Mouse (Mus musculus): Measurements from ENCODE around the gene Hoxb6.

Gene Hoxb6

DNA sequence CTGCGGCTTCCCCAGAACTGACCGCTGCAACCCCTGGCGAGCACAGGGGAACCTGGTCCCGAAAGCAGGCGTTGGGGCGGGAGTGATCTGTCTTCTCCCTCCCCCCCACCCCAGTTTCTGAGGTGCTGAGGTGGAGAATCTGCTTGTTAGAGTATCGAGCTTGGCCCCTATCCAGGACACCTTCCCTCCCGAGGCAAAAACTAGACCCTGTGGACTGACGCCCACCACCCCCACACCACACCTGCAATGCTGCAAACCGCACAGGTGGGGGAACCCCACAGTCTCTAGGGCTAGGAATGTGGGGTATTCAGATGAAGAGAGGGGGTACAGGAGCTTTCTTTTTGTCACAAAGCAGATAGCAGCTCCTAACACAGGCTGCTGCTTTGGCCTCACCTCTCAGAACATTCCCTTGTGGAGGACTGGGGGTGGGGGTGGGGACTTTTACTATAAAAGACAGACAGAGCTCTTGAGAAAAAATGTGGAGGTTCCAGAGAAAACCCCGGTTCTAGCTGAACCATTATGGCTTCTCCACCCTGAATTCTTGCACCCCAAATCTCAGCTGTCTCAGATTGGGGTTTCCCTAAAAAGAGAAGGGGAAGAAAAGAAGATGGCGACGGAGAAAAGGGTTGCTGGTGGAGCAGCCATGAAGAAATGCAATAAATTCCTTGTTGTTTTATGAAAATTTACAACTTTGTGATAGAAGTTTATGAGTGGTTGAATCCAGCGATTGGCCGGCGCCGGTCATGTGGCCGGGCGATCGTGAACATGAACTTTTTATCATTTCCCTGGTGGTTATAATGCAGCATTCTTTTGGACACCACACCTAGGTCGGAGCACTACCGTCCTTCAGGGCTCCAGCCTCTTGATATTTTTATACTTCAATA, at the start of gene Hoxb6:
Gene Hoxb6, plus strand, starts transcription at position 796 of the 884 bp plus-strand sequence.
- no peak for DNase-seq (ENCODE audit: low spot score in 2 of 2)

DNA sequence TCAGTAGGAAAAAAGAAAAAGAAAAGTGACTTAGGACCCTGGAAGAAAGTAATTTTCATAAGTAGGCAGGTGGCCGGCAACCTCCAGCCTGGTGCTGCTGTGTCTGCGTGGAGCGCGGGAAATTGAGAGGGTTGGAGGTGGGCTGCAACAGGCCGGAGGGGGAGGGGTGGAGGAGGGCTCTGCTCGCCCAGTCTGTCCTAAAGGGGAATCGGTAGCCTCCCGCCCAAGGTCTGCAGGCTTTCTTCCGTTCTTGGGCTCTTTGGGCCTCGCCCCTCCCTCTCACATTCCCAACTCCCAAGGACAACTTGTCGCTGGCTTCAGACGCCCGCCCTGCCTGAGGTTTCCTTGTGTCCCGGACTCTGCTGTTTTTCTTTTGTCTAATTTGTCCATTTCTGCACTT, 41.4 kb upstream of the Hoxb6 start:
- no peak for DNase-seq (ENCODE audit: low spot score in 2 of 2)

DNA sequence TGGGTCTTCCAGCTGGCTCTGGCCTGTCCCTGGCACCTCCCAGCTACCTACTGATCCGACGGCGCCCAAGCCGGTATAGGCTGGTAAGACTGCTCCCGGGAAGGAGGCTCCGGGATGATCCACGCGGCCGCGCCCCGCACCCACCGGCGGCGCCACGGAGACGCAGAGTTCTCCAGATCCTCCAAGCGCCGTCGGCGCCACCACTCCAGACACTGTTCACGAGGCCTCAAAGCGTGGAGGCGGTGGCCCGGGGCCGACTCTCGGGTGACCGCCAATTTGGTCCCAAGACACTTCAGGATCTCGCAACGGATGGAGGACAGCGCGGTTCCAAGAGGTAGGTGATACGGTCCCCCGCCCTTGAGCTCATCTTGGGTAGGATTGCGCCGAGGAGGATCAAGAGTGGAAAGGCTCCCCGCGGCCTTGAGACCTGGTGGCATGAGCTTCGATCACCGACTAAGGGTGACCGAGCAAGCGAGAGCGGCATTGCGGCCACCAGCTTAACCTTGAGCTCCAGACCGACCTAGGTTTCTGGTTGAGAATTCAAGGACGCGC, 40.7 kb upstream of the Hoxb6 start:
- DNase-seq (ENCODE audit: low spot score in 2 of 2), result no peak

DNA sequence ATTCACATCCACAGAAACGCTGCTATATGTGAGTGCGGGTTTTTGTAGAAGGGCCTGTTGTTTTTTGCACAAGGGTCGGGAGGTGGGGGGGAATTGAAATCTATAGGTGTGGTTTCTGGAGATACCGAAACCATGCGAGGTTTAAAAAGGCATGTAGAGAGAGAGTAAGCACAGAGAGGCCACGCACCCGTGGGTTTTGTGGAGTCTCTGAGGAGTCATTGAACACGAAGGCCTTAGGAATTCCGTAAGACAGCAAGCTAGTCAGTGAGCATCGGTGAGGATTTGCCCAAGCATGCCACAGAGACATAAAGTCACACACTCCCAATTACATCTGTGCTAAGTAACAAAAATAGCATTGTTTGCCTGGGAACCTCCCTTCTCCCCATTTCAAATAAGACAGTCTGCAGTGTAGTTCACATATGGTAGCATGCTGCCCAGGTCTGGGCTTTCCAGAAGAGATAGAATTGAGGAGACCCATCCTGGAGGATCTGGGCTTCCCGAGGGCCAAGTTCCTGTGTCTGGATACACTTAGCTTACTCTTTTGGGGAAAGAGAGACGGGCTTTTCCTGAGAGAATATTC, 39.6 kb upstream of the Hoxb6 start:
- no peak for DNase-seq (ENCODE audit: low spot score in 2 of 2)

DNA sequence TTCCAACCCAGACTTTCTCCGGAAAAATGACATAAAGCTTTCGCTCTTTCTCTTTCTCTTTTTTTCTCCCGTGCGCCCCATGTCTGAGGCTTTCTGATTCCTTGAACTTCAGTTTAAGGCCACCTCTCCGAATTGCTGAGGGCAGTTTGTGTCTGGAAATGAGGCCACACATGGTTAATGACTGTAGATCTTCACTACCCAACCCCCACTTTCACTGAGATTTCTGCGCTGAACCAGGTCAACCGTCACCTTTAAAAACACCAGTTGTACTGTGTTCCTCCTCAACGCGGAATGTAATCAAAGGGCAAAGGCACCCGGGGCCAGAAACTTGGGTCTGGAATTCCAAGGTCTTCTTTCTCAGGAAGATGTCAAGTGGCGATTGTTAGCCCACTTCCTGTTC, 38.1 kb upstream of the Hoxb6 start:
- DNase-seq (ENCODE audit: low spot score in 2 of 2), result no peak

DNA sequence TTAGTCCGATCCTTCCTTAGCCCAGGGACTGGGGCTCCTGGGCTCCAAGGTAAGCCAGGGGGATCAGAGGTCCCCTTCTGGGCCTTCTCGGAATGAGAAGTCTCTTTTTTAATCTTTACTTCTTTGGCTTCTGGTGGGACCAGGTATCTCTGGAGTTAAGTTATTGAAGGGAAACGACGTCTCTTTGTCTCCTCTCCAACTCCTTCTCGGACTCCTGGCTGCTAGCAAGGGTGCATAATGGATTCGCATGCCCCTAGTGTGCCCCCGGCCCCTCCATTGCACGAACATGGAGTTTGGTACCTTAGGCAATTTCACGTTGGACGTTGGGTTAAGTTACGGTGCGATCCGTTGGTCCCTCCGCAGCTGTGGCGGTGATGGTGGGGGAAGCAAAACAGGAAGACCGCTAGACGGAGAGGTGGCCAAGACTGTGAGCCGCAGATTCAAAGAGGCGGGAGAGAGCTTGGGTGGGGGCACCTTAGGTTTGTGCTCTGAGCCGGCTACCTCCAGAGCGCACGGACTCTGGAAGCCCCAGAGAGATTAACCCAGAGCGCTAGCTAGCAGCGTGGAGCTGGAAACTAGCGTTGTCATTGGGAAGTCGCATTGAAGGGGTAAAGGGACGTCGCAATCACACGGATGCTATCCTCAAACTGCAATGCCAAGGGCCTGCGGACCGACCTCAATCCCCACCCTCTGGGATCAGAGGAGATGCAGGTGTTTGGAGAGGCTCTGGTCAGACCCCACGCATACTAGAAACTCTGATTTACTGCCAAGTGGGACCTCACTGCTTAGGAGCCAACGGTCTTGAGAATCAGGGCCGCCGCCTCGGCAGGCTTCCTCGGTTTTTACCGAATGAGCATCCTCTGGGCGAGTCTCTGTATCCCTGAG, 36.9 kb upstream of the Hoxb6 start:
- DNase-seq (ENCODE audit: low spot score in 2 of 2), result no peak

DNA sequence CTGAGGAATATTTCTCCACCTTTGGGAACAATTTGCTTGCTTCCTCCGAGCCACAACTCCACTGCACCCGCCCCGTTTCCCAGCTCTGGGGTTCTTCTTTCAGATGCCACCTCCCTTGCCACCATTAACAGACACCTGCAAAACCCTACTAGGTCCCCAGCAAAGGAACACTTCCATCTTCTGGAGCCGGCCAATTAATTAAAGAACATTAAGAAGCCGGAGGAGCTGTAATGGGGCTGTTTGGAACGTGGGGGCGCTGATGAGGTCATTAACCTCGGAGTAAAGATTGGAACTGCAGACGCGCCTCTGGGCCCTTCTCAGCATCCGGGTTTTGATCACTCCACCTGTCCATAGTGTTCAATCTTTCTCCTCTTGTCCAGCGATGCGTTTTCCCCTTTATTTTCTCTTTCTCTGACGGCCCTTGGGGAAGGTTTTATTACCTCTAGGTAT, 36.3 kb upstream of the Hoxb6 start:
- DNase-seq (ENCODE audit: low spot score in 2 of 2), result no peak

DNA sequence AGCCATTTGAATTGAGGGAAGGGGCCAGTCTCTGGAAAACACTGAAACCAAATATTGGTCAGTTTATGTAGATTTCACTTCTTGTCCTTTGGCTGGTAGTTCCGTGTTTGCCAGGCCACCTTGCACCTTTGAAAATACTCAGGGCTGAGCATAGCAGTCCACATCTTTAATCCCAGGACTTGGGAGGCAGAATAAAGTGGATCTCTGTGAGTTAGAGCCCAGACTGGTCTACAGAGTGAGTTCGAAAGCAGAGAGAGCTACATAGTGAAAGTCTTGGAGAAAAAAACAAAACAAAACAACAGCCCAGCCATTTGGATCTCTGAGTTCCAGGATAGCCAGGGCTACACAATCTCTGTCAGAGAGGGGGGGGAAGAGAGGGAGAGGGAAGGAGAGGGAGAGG, 35.1 kb upstream of the Hoxb6 start:
- DNase-seq (ENCODE audit: low spot score in 2 of 2), result no peak

DNA sequence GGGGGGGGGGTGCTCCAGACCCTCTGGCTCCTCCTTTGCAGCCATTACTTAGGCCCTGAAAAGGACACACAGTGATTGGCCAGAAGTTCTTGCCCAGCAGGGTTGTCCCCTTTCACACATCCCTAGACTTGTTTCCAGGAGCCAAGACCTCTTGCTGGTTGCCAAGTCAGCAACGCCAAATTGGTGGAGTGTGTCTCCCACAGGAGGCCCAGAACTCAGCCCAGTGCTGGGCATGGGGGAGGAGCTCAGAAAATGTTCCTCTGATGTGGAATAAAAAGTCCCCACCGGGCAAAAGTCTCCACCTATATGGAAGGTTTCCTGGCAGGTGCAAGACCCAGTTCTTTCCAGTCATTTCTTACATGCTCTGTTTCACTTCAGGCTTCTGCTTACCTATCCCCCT, 33.2 kb upstream of the Hoxb6 start:
- DNase-seq (ENCODE audit: low spot score in 2 of 2), result no peak

DNA sequence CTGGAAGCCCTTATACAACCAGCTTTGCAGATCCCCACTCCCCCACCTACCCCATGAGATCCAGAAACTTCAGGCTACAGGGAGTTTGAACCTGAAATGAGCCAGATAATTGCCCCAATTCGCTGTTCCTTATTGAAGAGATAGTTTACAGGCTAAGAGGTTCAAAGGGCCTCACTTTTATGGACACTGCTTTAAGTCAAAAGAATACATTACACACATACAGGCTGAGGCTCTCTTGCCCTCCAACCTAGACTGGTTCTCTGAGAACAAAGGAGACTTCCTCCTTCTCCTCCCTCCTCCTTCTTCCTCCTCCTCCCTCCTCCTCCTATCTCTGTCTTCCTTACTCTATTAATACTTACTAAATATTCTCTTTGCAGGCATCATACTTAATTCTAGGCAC, 32.8 kb upstream of the Hoxb6 start:
- DNase-seq (ENCODE audit: low spot score in 2 of 2), result no peak

DNA sequence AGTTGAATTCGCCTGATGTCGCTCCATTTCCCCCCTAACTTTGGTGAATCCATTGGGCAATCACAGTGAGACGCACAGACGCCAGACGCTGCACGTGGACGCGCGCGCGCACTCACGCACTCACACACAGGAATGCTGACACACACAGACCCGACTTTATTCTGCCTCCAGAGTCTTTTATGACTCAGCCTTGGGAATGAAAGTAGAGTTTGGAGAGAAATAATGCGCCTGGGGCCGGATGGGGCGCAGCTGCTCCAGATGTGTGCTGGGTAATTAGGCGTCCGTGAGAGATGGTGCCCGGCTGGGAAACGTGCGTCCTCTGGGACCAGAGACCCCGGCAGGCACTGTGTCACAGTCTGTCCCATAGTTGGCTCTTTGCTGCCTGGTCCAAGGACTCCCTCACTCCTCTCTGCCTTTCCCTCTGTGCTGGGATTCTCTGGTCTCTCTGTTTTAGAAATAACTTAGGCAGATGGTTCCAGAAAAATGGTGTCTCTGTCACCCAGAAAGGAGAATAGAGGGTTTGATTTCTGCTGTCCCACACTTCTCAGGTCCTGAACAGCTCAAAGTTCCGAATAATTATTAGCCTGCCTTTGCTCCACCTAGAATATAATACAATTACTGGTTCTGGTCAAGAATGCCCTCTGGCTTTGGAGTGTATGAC, 31.8 kb upstream of the Hoxb6 start:
- DNase-seq (ENCODE audit: low spot score in 2 of 2), result no peak

DNA sequence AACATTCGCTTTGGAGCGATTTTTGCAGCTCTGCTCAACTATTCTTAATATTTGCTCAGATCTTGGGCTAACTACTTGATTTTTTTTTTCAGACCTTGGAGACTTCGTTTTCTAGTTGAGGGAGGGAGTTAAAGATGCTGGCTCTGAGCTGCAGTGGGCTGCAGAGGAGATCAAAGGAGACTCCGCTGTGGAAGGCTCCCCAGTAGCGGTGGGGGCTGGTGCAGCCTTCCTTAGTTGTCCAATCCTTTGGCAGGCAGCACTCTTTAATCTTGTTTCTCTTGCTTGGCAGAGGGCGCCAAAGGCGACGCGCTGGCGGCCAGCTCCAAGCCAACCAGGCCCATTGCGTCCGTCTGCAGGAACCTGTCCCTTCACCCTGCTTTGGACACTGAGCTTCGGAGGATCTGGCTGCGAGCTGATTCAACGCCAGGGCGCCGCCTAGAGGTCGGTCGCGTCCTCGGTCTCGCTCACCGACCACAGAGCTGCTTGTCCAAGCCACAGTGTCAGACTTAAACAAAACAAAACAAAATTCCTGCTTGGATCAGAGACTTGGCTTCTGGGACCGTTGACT, 30.9 kb upstream of the Hoxb6 start:
- DNase-seq (ENCODE audit: low spot score in 2 of 2), result no peak

DNA sequence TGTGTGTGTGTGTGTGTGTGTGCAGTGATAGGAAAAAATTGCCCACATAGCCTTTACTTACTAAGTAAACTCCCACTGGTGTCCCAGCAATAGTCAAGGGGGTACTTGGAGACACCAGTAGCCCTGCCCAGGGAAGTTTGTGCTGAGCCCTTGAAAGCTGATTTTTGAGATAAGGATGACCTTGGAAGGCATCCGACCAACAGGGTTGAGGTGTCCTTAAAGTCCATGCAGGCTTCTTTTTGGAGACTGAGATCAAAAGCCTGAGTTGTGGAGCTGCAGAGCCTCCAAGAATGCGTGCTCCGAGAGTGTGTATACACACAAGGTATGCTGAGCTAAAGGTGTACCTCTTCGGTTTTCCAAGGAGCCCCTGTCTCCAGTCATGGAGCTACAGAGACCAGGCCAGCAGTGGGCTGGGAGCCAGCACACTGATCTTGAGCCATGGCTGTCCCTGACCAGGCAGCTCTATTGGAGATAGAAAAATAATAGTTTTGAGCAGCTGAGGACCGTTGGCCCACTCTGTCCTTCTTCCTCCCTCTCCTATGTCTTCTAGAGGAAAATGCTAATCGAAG, 29.9 kb upstream of the Hoxb6 start:
- no peak for DNase-seq (ENCODE audit: low spot score in 2 of 2)

DNA sequence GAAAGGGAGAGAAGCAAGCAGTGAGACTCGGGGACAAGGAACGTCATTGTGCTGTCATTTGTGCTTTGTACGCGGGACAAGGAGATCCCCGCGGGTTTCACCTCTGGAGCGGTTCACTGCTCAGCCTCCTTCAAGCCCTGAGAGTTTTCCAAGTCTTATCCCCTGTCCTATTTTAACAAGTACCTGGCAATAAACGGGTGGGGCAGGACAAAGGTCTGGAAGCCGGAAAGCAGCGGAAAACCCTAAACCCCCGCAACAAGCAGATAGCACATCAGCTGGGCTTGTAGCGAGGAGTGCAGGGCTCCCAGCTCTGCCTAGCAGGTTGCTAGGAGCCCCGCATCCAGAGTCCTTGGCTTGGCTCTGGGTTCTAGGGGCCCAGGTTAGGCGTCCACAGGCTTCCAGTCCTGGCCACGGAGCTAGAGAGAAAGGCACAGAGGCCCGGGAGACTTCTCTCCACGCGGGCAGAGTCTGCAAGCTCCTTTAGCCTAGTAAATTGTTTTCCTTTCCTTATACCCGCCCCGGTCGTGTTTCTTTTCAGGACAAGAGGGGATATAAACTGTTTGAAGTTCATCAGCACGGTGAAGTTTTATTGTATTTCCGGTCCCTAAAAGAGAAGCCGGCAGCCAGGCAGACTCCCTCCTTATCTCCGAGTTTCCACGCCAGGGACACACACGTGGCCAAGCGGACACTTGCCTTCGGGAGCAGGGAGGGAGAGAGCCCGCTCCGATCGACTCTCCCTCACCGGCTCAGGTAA, 28.5 kb upstream of the Hoxb6 start:
- no peak for DNase-seq (ENCODE audit: low spot score in 2 of 2)

DNA sequence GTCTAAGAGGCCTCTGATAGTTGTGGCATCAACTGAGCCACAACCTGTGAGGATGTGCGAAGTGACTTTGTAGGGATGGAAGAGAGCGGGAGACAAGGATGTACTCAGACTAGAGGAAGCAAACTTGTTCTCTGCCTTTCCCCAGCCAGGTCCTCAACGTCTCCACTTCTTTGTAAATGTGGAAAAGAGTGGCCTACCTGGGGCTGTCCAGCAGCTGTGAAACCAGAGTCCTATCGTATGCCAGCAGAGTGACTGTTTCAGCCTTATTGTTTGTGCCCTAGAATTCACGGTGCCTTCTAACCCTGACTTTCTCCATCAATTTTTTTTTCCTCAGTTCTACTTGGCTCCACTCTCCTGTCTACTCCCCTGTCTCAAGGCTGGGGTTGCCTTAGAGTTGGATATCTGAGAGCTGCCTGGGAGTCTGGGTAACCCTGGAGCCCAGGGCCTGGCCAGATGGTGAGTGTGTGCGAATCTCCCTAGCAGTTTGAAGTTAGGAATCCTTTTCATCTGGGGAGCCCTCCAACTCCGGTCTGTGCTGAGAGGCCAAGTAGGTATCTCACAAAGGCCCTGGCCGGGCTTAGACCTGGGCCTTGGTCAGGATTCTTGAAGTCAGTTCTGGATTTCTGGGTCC, 27.8 kb upstream of the Hoxb6 start:
- DNase-seq (ENCODE audit: low spot score in 2 of 2), result no peak

DNA sequence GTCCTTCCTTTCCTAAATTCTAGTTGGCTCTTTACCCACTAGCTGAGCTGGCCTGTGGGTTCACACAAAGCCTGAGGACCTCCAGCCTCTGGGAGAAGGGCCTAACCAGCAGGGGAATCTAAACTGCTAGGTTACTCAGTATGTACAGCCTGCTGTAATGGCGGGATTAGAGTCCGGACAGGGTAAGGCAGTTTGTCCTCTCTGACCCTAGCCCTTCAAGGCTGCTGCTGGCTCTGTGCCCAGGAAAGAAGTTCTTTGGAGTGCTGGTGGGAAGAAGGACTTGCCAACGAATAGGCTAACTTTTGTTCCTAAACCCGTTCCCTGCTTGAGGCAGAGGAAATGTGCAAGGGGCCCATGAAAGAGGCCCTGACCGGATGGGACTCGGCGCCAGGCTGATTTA, 26.3 kb upstream of the Hoxb6 start:
- DNase-seq (ENCODE audit: low spot score in 2 of 2), result no peak

DNA sequence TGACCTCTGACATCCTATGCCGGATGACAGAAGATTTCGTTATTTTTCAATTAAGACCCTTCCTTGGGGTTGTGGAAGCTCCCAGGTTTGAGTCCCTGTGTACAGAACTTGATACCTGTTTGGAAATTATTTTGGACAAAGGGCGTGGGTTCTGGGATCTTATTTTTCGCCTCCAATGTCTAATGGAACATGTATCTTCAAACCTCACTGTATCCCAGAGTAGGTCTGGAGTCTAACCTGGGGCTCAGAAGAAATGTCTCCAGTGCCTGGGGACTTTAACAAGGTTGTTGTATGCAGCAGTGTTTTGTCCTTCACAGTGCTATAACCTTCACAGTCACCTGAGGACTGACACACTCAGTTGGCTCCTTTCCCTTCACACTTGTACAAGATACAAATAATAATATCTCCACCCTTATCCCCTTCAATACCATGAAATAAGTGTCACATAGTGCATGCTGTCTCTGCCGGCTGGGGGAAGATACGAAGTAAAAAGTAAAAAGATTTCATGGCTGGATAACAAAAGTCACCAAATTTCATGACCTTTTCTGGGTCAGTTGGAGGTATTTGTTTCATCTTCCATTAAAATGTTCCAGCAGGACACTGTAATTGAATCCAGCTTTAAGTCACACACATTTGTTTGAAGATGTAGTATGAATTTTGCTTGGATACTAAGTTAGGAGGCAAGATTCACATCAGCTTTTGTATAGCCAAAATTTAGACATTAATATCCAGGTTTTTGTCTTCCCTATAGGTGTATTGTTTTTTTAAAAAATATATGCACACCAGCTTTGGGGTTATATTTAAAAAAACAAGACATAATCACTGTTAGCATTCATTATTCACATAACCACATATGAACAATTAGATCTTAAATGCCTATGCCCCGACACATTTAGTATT, 25.0 kb upstream of the Hoxb6 start:
- no peak for DNase-seq (ENCODE audit: low spot score in 2 of 2)

DNA sequence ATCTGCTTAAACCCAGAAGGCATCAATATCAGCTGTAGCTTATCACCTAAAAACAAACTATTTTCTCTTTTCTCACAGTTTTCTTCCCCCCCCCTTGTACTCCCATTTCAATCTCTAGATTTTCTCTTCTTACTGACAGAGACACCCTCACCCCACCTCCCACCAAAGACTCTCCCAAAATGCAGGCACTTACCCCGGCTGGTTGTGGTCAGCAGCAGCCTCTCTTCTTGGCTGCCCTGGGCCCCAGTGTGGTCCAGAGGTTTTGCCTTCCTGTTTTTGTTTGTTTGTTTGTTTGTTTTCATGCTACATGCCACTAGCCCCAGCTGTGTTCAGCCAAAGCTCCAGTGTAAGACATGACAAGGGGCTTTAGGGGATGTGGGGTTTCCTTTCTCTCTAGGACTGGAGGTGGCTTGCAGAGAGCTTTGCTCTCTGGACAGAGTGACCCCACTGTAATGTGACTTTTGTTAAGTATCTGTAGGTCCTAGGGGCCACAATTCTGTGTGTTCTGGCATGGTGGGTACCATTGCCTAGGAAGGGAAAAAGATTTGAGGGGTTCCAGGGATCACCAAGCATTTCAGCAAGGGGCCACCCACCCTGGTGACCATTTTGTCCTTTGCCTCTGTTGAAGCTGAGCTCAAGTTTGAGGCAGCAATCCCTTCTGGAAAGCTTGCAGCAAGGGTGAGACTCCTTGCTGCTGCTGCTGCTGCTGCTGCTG, 24.1 kb upstream of the Hoxb6 start:
- no peak for DNase-seq (ENCODE audit: low spot score in 2 of 2)

All from left cerebral cortex, adult 9 months (tissue).